Mouse (Mus musculus): Measurements from ENCODE around the gene Trrap. TPM values are rescaled to one million over a fixed set of nuclear protein-coding genes. Genes with fewer than 3 reads are reported as not detected.

Gene Trrap
- total RNA-seq, 2 experiments from 2014 or later = 39.4 to 43.0 TPM

DNA sequence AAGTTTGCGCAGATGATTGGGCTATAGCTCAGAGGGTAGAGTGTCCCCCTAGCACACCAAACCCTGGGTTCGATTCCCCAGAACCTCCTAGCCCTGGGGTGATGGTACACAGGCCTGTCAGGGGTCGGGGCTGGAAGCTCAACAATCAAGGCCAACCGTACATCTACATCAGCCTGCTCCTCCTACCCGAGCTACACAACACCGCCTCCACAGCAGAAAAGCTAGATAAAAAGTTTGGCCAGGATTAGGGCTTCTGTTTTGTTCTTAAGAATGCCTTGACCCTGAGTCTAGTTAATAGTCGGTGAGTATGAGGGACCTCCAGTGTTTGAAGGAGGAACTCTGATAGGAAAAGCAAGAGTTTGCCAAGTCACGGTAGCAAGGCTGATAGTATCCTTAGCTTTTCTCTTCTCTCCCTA is 1.5 kb downstream of the Trrap start:
- intact Hi-C loops (cut with DNase I) = loop anchor here (5.0 kb wide), 1 partner anchor 198 kb away; the partner anchor contains the start of gene Smurf1
- no peak for DNase-seq (ENCODE audit: low spot score)

DNA sequence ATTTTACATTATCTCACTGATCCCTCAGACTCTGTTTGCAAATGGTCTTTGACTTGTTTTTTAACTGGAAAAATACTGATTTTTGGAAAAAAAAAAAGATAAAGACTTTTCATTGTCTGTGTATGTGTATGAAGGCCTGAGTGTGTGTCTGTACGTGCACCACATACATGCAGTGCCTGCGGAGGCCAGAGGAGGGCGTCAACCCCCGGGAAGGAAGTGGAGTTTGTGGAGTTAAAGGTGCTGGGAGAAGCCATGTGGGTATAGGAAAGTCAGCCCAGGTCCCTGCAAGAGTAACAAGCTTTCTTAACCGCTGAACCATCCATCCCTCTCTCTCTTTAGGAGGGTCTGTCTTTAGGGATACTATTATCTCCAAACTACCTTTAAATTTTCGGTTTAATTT is 5.7 kb downstream of the Trrap start:
- DNase-seq (ENCODE audit: low spot score) = no peak
- intact Hi-C loops (cut with DNase I) = no loop called here

DNA sequence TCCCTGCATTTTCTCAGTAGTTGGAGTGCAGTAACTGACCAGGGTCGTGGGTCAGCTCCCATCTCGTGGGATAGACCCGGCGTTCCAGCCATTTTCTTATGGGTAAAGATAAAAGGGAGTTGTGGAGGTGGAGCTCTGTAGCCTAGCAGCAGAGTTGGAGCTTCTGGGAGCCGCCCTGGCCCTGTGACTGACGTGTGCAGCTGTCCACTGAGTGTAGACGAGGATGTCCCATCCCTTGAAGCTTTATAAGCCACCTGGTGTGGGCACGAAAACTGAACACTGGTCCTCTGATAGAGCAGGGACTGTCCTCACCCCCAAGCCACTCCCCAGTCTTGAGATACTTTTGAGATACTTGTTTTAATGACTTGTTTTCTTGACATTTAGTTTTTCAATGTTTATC is 13.1 kb downstream of the Trrap start:
- no peak for DNase-seq (ENCODE audit: low spot score)
- intact Hi-C loops (cut with DNase I) = no loop called here

DNA sequence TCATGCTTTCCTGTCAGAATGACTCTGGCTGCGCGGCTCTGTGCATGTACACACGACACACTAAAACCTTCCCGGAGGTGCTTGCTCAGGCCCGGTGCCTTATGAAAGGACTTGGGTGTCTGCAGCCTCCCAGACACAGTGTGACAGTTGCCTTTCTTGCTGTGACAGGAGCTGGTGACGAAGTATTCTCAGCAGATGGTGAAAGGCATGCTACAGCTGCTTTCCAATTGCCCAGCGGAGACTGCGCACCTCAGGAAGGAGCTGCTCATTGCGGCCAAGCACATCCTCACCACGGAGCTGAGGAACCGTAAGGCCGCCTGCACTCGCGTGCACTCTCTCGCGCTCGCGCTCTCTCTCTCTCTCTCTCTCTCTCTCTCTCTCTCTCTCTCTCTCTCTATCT is 18.9 kb downstream of the Trrap start:
- no peak for DNase-seq (ENCODE audit: low spot score)
- intact Hi-C loops (cut with DNase I) = no loop called here

DNA sequence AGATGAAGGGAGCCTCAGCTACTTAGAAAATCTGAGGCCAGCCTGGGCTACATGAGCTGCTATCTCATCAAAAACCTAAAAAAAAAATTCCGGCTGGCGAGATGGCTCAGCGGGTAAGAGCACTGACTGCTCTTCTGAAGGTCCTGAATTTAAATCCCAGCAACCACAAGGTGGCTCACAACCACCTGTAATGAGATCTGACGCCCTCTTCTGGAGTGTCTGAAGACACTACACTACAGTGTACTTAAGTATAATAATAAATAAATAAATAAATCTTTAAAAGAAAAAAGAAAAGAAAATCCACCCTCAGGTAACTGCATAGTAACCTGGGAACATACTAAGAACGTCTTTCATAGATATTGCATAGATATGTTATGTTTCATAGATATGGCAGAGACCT is 25.8 kb downstream of the Trrap start:
- no peak for DNase-seq (ENCODE audit: low spot score)
- intact Hi-C loops (cut with DNase I) = no loop called here

DNA sequence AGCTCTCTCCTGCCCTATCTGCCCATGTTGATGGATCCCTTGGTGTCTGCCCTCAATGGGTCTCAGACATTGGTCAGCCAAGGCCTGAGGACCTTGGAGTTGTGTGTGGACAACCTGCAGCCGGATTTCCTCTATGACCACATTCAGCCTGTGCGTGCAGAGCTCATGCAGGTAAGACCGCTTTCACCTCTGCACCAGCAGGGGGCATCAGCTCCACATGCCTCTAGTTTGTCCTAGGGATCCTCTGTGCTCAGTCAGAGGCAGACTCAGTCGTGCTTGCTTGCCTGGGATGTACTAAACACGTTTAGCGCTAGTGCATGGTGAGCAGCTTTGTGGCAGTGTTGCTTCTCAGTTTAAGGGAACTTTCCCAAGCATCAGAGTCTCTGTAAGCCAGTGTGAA is 27.2 kb downstream of the Trrap start:
- intact Hi-C loops (cut with DNase I) = no loop called here
- no peak for DNase-seq (ENCODE audit: low spot score)

DNA sequence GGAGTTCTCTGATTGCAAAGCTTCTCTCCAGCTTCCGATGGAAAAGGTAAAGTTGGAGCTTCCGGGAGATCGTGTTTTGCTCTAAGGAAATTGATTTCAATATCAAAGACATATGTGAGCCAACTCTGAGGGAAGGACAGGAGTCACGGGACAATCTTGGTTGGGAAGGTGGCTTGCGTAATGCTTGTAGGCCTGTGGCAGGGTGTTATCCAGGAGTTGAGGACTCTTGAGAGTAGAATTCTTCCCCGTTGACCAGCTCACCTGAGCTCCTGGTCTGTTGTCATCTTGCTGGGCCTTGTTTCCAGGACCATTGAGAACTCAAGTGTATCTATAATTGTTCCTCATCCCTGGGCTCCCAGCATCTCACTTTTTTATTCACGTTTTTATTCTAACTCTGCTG is 29.6 kb downstream of the Trrap start:
- intact Hi-C loops (cut with DNase I) = no loop called here
- no peak for DNase-seq (ENCODE audit: low spot score)

DNA sequence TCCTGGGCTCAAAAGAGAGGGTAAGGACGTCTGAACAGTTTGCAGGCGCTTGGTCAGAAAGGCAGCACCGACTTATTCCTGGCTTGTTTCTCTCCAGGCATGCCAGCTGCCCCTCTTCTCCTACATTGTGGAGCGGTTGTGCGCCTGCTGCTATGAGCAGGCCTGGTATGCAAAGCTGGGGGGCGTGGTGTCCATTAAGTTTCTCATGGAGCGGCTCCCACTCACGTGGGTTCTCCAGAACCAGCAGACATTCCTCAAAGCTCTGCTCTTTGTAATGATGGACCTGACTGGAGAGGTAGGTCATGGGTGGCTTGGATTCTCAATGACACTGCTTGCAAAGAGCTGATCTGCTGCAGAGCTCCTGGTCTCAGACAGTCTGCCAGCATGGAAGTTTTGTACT is 35.5 kb downstream of the Trrap start:
- intact Hi-C loops (cut with DNase I) = no loop called here
- DNase-seq (ENCODE audit: low spot score) = no peak

DNA sequence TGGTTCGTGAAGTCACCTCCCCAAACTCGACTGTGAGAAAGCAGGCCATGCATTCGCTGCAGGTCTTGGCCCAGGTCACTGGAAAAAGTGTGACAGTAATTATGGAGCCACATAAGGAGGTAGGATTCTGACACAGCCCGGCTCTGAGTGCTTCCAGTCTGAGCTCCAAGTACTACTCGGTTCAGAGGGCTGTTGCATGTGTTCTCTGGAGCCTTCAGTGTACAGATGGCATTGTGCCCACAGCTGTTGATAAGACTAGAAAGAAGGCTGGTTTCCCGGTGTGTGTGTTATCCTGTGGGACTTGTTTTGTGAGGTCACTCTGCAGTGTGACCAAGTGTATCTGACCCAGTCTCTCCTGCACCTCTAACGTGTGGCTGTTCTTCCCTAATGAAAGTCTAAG is 36.6 kb downstream of the Trrap start:
- intact Hi-C loops (cut with DNase I) = no loop called here
- DNase-seq (ENCODE audit: low spot score) = peak; percentile 6

DNA sequence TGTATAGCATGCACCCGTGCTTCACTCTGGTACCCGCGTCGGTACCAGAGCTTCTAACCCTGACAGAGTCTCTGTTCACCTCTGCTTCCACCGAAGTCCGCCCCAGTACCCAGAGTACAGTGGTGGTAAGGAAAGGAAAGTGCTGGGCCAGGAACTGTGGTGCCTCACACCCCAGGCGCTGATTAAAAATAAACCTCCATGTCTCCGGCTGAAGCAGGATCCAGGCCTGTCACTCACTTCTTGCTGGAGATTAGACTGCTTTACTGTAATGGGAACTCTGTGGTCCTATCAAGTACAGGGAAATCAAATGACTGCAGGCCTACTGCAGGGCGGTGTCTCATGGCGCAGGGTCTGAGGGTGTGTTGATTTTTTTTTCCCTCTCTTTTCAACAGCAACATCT is 39.4 kb downstream of the Trrap start:
- intact Hi-C loops (cut with DNase I) = no loop called here
- no peak for DNase-seq (ENCODE audit: low spot score)

DNA sequence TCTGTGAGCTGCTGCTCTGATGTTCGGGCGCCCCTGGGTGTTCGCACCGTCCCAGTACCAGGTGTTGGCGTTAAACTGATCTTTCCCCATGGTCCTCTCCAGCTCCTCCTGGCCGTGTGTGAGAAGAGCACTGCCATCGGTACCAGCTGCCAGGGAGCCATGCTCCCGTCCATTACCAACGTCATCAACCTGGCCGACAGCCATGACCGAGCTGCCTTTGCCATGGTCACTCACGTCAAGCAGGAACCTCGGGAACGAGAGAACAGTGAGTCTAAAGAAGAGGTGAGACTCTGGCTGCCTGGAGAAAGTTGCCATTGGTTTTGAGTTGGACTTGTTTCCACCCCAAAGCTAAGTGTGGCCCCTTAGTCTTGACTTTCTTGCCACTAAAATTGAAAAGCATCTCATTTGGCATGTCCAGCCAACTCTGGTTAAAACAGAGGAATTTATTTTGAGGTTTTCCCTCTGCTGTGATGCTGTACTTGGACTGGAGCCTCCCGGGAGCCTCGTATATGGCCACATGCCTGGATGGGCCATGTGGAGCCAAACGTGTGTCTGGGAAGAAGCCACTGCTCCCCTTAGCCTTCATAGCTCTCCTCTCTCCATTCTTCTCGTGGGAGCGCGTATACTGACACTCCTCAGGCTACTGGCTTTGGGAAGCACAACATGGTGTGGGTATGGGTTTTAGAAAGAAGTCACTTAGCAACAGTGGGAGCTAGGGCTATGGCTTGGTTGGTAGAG is 61.0 kb downstream of the Trrap start:
- intact Hi-C loops (cut with DNase I) = no loop called here
- peak; percentile 27 for DNase-seq (ENCODE audit: low spot score)

DNA sequence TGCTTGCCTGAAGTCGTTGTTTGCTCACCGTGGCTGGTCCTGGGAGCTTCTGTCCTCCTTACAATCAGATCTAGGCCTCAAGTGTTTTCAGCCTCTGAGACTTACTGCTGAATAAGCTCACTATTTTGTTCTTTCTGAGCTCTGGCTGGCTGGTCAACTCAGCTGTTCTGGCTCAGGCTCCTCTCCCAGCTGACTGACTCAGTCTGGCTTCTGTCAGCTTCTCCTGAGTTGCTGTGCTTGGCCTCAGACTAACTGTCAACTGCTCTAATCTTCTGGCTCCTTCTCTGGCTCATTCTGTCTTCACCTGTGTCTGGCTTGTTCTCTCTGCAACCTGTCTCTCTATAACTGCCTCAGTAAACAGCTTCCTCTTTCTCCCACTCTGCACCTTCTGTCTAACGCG is 62.1 kb downstream of the Trrap start:
- intact Hi-C loops (cut with DNase I) = no loop called here
- peak; percentile 22 for DNase-seq (ENCODE audit: low spot score)

DNA sequence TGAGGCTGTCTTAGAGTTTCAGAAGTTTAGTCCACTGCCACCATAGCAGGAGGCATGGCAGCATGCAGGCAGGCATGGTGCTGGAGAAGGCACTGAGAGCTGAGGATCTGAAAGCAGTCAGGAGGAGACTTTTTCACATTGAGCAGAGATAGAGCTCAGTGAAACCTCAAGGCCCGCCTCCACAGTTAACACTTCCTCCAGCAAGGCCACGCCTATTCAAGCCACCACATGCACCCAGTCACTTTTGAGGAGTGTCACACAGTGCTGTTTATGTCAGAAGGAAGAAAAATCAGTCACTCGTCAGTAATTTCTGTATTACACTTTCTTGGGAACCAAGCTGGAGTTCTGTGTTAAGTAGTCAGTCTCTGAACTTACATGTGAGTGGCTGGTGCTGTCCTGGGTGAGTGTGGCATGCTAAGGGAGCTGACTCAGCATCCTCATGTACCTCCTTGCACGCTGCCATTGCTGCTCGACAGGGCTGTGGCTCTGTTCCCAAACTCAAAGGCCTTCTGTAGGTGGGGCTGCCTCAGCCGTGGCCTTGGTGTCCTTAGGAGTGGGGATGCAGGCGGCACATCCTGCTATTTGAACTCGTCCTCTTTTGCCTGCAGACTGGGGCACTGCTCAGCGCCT is 64.4 kb downstream of the Trrap start:
- intact Hi-C loops (cut with DNase I) = no loop called here
- no peak for DNase-seq (ENCODE audit: low spot score)

DNA sequence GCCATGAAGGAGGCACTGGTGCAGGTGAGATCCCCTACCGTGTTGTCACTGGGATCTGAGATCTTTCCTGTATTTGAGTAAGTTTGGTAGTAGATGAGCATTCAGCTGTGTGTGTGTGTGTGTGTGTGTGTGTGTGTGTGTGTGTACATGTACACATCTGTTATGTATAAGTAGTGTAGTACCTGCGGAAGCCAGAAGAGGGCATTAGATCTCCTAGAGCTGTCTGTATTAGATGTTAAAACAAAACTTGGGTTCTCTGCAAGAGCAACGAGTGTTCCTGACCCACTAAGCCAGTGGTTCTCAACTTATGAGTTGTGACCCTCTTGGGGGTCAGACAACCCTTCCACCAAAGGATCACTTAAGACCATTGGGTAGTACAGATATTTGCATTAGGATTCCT is 68.6 kb downstream of the Trrap start:
- DNase-seq (ENCODE audit: low spot score) = no peak
- intact Hi-C loops (cut with DNase I) = loop anchor here (5.0 kb wide), 1 partner anchor 151 kb away; no protein-coding TSS in a partner anchor

DNA sequence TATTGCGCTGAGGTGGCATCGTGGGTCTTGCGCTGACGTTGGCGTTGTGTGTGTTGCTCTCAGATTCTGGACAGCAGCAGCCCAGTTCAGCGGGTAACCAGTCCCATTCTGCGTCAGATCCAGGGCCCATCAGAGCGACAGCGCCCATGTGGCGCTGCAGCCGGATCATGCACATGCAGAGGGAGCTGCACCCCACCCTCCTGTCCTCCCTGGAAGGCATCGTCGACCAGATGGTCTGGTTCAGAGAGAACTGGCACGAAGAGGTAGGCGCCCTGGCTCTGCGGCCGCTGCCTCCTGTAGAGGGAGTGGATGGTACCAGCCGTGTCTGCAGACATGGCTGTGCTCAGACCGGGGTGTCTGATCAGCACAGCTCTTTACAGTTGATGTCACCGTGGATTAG is 77.8 kb downstream of the Trrap start:
- intact Hi-C loops (cut with DNase I) = no loop called here
- no peak for DNase-seq (ENCODE audit: low spot score)

DNA sequence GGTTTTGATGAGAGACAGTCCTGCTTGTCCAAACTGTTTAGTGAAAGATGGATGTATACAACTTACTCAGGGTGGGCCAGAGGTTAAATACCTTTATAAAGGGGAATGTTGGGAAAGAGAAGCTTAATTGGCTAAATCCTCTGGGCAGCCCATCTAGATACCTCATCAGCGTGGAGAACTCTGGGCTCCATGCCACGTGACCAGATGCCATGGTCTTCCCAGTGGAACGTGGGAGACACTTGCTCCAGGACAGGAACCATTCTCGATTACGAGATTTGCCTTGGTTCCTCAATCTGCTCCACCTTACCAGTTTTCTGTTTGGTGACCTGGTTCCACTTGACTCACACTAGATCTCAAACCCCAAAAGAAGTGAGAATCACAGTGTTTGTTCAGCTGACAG is 81.2 kb downstream of the Trrap start:
- intact Hi-C loops (cut with DNase I) = no loop called here
- no peak for DNase-seq (ENCODE audit: low spot score)

DNA sequence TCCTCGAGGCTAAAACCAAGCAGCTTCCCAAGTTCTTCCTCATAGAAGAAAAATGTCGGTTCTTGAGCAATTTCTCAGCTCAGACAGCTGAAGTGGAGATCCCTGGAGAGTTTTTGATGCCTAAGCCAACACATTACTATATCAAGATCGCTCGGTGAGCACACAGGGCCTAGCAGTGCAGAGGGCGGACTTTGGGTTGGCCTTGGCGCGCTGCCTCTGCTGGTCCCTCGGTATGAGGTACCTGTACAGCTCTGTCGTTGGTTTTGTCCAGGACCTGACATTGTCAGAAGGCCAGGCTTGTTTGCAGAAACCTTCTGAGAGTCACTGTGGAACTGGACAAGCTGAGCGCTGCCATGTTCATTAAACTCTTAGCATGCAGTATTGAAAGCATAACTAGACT is 82.4 kb downstream of the Trrap start:
- intact Hi-C loops (cut with DNase I) = no loop called here
- no peak for DNase-seq (ENCODE audit: low spot score)

DNA sequence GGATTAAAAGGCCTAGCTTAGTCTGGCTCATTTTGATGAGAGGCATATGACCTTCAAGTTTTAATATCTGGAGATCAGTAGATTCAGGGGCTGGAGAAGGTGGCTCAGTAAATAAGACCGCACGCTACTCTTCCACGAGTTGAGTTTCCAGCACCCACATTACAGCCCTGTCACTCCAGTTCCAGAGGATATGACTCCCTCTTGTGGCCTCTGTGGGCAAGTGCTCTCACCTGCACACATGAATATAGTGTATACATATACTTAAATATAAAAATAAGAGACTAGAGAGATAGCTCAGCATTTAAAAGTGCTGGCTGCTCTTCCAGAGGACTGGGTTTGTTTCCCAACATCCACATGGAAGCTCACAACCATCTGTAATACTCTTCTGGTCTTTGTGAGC is 84.3 kb downstream of the Trrap start:
- intact Hi-C loops (cut with DNase I) = no loop called here
- DNase-seq (ENCODE audit: low spot score) = no peak

DNA sequence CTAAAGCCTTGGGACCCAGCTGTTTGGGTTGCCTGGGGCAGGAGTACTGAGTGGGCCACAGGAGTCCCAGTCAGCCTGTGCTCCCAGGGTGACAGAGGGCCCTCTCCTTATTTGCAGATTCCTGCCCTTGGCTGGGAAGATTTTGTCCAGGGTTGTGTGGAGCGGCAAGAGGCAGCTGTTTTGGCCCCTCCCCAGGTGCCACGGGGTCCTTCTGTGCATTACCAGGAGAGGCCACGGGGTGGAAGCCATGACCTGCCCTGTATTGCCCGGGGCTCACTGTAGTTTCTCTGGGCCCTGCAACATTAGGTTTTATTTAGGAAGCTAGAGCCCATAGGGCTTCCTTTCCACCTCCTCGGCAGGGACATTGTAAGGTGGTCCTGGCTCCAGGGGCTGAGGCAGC is 86.4 kb downstream of the Trrap start:
- intact Hi-C loops (cut with DNase I) = no loop called here
- DNase-seq (ENCODE audit: low spot score) = no peak

DNA sequence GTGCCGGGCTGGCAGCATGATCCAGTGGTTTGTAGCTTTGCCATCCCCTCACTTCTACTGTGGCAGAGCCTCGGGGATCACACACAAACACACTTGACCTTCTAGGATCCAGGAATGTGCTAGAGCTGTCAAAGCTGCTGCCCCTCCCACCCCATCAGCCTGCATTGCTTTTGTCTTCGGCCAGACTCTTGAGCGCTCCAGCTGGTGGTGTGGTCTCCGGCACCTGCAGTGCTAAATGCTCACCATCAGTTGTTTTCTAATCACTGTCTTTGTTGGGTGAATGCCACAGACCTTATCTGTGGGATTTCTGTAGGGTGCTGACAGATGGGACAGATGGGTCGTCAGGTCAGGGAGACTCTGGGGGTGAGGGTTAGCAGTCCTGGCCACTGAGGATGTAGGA is 88.4 kb downstream of the Trrap start:
- intact Hi-C loops (cut with DNase I) = loop anchor here (2.0 kb wide), 1 partner anchor 17 kb away; no protein-coding TSS in a partner anchor
- no peak for DNase-seq (ENCODE audit: low spot score)

DNA sequence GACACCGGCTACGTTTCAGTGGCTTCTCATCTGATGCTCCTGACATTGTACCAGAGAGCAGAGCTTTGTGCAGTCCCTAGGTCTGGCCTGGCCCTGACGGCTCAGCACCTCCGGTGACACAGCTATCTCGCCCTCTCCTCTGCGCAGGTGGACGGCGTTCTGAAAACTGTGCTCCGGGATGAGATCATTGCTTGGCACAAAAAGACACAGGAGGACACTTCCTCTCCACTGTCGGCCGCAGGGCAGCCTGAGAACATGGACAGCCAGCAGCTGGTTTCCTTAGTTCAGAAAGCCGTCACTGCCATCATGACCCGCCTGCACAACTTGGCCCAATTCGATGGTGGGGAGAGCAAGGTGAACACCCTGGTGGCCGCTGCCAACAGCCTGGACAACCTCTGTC is 91.0 kb downstream of the Trrap start:
- DNase-seq (ENCODE audit: low spot score) = no peak
- intact Hi-C loops (cut with DNase I) = no loop called here

DNA sequence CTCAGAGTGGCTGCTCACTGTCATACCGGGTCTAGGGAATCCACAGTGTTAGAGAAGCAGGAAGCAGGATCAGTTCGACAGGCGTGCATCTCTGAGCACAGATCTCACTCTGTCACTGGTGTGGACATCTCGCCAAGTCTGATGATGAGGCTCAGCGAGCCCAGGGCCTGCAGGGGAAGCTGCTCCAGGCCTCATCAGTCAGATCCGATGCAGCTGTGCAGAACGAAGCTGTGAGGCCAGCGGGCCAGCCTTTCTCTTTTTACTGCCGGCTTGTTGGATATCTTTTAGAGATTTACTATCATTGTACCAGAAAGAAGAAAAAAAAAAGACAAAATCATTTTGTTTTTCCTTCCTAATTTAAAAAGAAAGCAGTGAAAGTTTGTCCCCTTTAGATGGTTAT is 91.8 kb downstream of the Trrap start:
- no peak for DNase-seq (ENCODE audit: low spot score)
- intact Hi-C loops (cut with DNase I) = no loop called here
